Mouse (Mus musculus): ENCODE results near the gene Zfp580. TPM values are rescaled to one million over a fixed set of nuclear protein-coding genes. Genes with fewer than 3 reads are reported as not detected.
A peak's percentile ranks its signal among the peaks of the same experiment; 100 is the strongest.
"Not testable (repeated sequence)": the region's sequence is repeated elsewhere in the genome, so short reads cannot be mapped to it uniquely, and the experiment has no call there.

The Zfp580 gene
- polyA plus RNA-seq, 1 experiment from 2014 or later, result 41.2 TPM

- WGBS, result 94% methylated on average over 12 of the region's 12 CpGs
- Histone ChIP-seq H3K9me3 (replicated peaks) (no peaks in the 10 kb centered on the region), H3K27me3 (ENCODE audit: low read depth, poor library complexity, severe bottlenecking) (peaks cover 52% of the 10 kb centered on the region), H3K4me1 (peaks cover 46% of the 10 kb centered on the region), H3K36me3 (peaks cover 4% of the 10 kb centered on the region), H3K4me3 (peak overlapping the region; percentile 74), H3K27ac (replicated peaks) (0 out of 2 replicates have a peak overlapping the region, but pooled peaks have one; percentile 97)
- no peak for DNase-seq (ENCODE audit: low spot score)
Measured at GRCm38 (mm10) chr7:5059421-5059820, 8.1 kb downstream of the Zfp580 start.

- WGBS, result 6% methylated on average over 27 of the region's 27 CpGs
- H3K9me3 ChIP-seq (replicated peaks), result no peaks in the 10 kb centered on the region
- H3K36me3 ChIP-seq, result peaks cover 8% of the 10 kb centered on the region
- peaks cover 48% of the 10 kb centered on the region for H3K4me1 ChIP-seq
- H3K4me3 ChIP-seq, result peak overlapping the region; percentile 74
- peaks cover 44% of the 10 kb centered on the region for H3K27me3 ChIP-seq (ENCODE audit: low read depth, poor library complexity, severe bottlenecking)
- peak overlapping the region; percentile 97 for H3K27ac ChIP-seq (replicated peaks)
- DNase-seq (ENCODE audit: low spot score), result peak; percentile 81
Measured at GRCm38 (mm10) chr7:5060239-5060731, 8.9 kb downstream of the Zfp580 start.

DNA sequence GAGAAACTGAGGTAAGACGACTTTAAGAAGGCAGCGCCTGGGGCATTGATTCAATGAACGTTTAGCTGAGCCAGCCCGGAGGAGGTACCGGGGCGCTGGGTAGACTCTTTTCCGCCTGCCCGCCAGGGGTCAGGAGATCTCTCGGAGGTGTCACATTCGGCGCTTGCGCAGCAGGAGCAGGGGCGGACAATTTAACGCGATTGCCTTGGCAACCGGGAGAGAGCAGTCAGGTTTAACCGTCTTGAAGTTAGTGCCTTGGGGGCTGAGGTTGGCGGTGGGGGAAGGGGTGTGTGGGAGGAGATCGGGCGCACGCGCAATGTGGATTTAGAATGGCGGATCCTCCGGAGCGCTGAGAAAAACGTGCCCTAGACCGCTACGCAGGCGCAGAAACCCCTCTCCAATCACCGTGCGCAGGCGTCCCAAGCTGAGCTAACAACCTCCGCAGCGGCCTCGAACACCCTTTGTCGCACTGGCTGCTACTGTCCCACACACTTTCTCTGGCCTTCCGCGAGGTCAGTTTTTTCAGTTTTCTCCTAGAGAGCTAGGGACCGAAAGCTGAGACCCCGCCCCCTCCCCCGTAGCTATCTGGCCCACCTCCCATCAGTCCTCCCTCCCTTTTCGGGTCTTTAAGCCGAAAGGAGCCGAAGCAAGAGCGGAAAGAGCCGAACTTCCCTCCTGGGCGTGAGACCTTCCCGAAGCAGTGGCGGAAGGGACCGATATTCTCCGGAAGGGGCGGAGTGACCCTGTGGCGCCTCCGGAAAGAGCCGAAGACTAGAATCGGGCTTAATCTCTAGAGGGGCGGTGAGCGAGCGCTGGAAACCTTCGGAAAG, 9.8 kb downstream of the Zfp580 start:
- peaks cover 55% of the 10 kb centered on the region for H3K4me1 ChIP-seq
- H3K4me3 ChIP-seq, result peak overlapping the region; percentile 74
- peaks cover 35% of the 10 kb centered on the region for H3K27me3 ChIP-seq (ENCODE audit: low read depth, poor library complexity, severe bottlenecking)
- peaks cover 16% of the 10 kb centered on the region for H3K36me3 ChIP-seq
- peak overlapping the region; percentile 97 for H3K27ac ChIP-seq (replicated peaks)
- under 1% methylated on average over 60 of the region's 60 CpGs for whole genome bisulfite sequencing
- no peaks in the 10 kb centered on the region for H3K9me3 ChIP-seq (replicated peaks)
- DNase-seq (ENCODE audit: low spot score), result peak; percentile 98

DNA sequence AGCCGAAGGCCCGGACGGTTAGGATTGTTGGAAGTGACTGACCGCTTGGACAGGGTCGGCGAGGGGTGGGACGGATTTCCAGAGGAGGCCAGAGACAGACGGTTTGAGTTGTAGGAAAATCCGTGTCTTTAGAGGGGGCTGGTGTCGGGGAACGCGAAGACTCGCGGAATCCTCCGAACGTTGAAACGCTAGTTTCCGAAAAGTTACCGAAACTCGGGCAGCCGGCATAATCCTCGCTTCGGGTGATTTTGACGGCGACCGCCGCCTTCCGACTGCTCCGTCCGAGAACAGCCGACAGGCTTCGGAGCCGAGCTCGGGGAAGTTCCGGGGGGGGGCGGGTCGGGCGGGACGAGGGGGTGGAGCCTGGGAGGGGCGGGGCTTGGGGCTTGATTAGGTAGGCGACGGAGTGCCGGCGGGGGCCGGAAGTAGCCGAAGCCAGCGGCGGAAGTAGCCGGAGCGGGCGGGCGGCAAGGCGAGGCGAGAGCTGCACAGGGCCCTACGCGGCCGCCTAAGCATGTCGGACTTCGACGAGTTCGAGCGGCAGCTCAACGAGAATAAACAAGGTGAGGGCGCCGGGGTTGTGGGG, 10.5 kb downstream of the Zfp580 start, which contains the start of gene U2af2:
U2af2 (plus strand) TSS at position 370 of the 586 bp plus-strand sequence.
- Histone ChIP-seq H3K27ac (replicated peaks) (peak within 1 kb of the TSS; percentile 97), H3K4me1 (peaks cover 48% of the 10 kb centered on the region)
- peak; percentile 97 for DNase-seq (ENCODE audit: low spot score)

GRCm38 (mm10) chr7:5062360-5063001, 11.1 kb downstream of the Zfp580 start:
- Histone ChIP-seq H3K4me3 (peak overlapping the region; percentile 74), H3K27me3 (ENCODE audit: low read depth, poor library complexity, severe bottlenecking) (peaks cover 22% of the 10 kb centered on the region), H3K9me3 (replicated peaks) (no peaks in the 10 kb centered on the region), H3K4me1 (peaks cover 42% of the 10 kb centered on the region), H3K27ac (replicated peaks) (peak overlapping the region; percentile 97), H3K36me3 (peaks cover 30% of the 10 kb centered on the region)
- WGBS, result under 1% methylated on average over 51 of the region's 51 CpGs
- peak; percentile 85 for DNase-seq (ENCODE audit: low spot score)

More for the DNA sequence above, 10.5 kb downstream of the Zfp580 start, which contains the start of gene U2af2:
- WGBS, result under 1% methylated on average over 65 of the region's 65 CpGs
- Histone ChIP-seq H3K9me3 (replicated peaks) (no peaks in the 10 kb centered on the region), H3K36me3 (peaks cover 23% of the 10 kb centered on the region), H3K27me3 (ENCODE audit: low read depth, poor library complexity, severe bottlenecking) (peaks cover 28% of the 10 kb centered on the region), H3K4me3 (peak within 1 kb of the TSS; percentile 74)

DNA sequence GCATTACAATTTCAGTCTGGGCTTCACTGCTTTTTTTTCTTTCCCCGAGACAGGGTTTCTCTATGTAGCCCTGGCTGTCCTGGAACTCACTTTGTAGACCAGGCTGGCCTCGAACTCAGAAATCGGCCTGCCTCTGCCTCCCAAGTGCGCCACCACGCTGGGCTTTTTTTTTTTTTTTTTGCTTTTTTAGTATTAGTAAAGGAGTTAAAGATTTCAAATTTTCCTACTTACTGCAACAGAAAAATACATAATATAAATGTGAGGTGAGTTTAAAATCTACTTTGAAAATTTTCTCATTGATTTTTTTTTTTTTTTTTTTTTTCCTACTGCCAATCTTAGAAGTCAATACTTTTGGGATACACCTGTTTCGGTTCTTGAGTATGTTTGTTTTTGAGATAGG, 13.5 kb downstream of the Zfp580 start:
- no peaks in the 10 kb centered on the region for H3K27me3 ChIP-seq (ENCODE audit: low read depth, poor library complexity, severe bottlenecking)
- peaks cover 54% of the 10 kb centered on the region for H3K36me3 ChIP-seq
- H3K4me1 ChIP-seq, result peaks cover 33% of the 10 kb centered on the region
- no peak overlapping the region for H3K27ac ChIP-seq (replicated peaks)
- no peak for DNase-seq (ENCODE audit: low spot score)
- 97% methylated on average over 6 of the region's 6 CpGs for WGBS
- no peak overlapping the region for H3K4me3 ChIP-seq
- H3K9me3 ChIP-seq (replicated peaks), result no peaks in the 10 kb centered on the region

DNA sequence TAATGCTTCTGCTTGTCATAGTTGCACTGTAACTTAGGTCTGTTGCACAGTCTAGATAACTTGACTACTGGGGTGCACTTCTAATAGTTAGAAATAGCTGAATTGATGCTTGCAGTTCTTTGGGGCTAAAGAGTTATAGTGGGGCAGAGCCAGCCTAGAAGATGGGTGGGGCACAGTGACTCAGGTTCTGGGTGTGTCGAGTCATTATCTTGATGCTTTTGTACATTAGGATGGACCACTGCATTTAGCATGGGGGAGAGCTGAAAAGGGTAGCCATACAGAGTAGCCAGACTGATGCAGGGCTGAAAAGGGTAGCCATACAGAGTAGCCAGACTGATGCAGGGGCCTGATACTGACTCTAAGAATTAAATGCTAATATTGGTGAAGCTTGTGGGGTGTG, 22.2 kb downstream of the Zfp580 start:
- Histone ChIP-seq H3K4me1 (no peaks in the 10 kb centered on the region), H3K9me3 (replicated peaks) (no peaks in the 10 kb centered on the region), H3K36me3 (peaks cover 98% of the 10 kb centered on the region), H3K27ac (replicated peaks) (no peak overlapping the region), H3K27me3 (ENCODE audit: low read depth, poor library complexity, severe bottlenecking) (no peaks in the 10 kb centered on the region), H3K4me3 (no peak overlapping the region)
- DNase-seq (ENCODE audit: low spot score), result no peak
- WGBS, result 95% methylated on average over 1 of the region's 1 CpGs

DNA sequence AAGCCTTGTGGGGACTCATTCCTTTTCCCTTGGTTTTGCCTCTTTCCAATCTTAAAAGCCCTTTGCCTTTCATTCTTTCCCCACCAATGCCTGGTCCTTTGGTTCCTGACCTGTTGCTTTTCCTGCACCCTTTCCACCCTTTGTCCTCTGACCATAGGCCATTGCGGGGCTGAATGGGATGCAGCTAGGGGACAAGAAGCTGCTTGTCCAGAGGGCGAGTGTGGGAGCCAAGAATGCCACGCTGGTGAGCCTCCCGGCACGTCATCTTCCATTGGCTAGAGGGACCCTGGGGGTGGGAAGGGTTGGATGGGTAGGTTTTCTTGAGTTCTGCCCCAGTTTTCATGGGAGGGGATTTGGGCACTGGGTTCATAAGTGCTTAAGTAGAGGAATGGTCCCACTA, 23.6 kb downstream of the Zfp580 start:
- DNase-seq (ENCODE audit: low spot score), result no peak
- H3K27ac ChIP-seq (replicated peaks), result no peak overlapping the region
- no peaks in the 10 kb centered on the region for H3K9me3 ChIP-seq (replicated peaks)

DNA sequence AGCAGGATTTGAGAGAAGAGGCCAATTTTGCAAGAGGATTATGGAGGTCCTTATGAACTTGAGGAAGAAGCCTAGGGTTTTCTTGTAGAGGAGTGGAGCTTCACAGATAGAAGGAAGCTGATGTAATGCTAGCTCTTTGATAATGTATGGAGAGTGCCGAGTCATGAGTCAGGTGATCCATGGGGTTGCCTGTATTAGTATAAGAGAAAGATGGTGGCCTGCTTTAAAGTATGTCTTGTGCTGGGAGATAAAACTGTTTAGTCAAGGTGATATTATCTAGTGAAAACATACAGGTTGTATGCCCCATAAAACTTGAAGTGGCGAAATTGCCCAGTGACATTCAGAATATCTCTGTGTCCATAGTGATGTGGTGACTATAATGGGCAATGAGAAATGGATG, 25.6 kb downstream of the Zfp580 start:
- H3K4me3 ChIP-seq, result no peak overlapping the region
- H3K27ac ChIP-seq (replicated peaks), result no peak overlapping the region
- DNase-seq (ENCODE audit: low spot score), result no peak
- no peaks in the 10 kb centered on the region for H3K27me3 ChIP-seq (ENCODE audit: low read depth, poor library complexity, severe bottlenecking)
- H3K36me3 ChIP-seq, result peaks cover 77% of the 10 kb centered on the region
- no peaks in the 10 kb centered on the region for H3K9me3 ChIP-seq (replicated peaks)
- 93% methylated on average over 2 of the region's 2 CpGs for WGBS
- H3K4me1 ChIP-seq, result peaks cover 16% of the 10 kb centered on the region

More for the DNA sequence above, 23.6 kb downstream of the Zfp580 start:
- H3K36me3 ChIP-seq, result peaks cover 95% of the 10 kb centered on the region
- WGBS, result 96% methylated on average over 5 of the region's 5 CpGs
- H3K4me1 ChIP-seq, result 0 out of 2 replicates have a peak, but pooled peaks cover 3% of the 10 kb centered on the region
- no peaks in the 10 kb centered on the region for H3K27me3 ChIP-seq (ENCODE audit: low read depth, poor library complexity, severe bottlenecking)
- H3K4me3 ChIP-seq, result no peak overlapping the region

DNA sequence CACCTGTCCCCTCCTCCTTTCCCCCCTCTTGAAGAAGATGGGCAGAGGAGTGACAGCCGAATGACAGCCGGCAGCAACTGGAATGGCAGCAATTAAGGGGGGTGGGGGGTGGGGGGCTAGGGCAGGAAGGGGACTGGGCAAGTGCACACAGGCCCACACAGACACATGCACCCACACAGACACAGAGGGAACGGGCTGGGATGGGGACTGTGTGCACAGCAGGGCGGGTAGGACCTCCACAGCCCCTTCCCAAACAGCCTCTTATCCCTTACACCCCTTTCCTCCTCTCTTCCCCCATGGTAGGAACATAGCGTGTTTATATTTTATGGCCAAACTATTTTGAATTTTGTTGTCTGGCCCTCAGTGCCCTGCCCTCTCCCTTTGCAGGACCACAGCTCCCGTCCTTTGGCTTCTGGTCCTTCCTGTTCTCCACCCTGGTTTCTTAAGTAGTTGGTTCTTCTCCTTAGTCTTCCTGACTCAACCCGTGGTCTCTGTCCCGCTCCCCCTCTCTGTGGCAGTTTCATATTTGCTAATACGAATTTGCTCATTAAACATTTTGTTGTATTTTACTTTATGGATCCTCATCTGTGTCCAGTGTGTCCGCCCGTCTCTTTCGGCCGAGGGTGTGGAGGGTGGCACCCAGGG, 28.1 kb downstream of the Zfp580 start:
- not testable (repeated sequence) for H3K9me3 ChIP-seq (replicated peaks); H3K27me3 ChIP-seq (ENCODE audit: low read depth, poor library complexity, severe bottlenecking); DNase-seq (ENCODE audit: low spot score)
- Histone ChIP-seq H3K4me3 (peak overlapping the region; percentile 95), H3K27ac (replicated peaks) (peak overlapping the region; percentile 93), H3K4me1 (peaks cover 20% of the 10 kb centered on the region), H3K36me3 (peaks cover 71% of the 10 kb centered on the region)
- WGBS, result 57% methylated on average over 10 of the region's 13 CpGs

- Histone ChIP-seq H3K27me3 (ENCODE audit: low read depth, poor library complexity, severe bottlenecking) (no peaks in the 10 kb centered on the region), H3K9me3 (replicated peaks) (no peaks in the 10 kb centered on the region), H3K27ac (replicated peaks) (peak within 1 kb of the TSS; percentile 93), H3K4me3 (peak within 1 kb of the TSS; percentile 95), H3K4me1 (peaks cover 20% of the 10 kb centered on the region), H3K36me3 (peaks cover 71% of the 10 kb centered on the region)
- peak; percentile 95 for DNase-seq (ENCODE audit: low spot score)
- WGBS, result under 1% methylated on average over 81 of the region's 81 CpGs
Measured at GRCm38 (mm10) chr7:5080010-5080751, 28.8 kb downstream of the Zfp580 start, which contains the start of gene Epn1. Gene Epn1, plus strand, starts transcription at chr7:5080235.
